Mouse (Mus musculus) heart, postnatal 0 days (tissue): ENCODE data around the gene Hsf2bp.

Experiments used
- CTCF ChIP-seq: IDR thresholded peaks from 2 replicates; pipeline ENCODE4 v1.5.1; 2016; ENCODE audit warnings: antibody characterized with exemption, control low read depth, low read depth
- EP300 ChIP-seq: IDR thresholded peaks from 2 replicates; pipeline ENCODE4 v1.6.1; 2016; ENCODE audit warnings: antibody characterized with exemption, low read depth

- TF ChIP-seq CTCF = no peak
- TF ChIP-seq EP300 = no peak
These were observed 68.8 kb downstream of the Hsf2bp start for GRCm38 (mm10) chr17:31967311-31967710.
